Mouse (Mus musculus) lung, embryonic 16.5 days (tissue): ENCODE measurements around the gene Gvin1. TPM values are rescaled to one million over a fixed set of nuclear protein-coding genes. Genes with fewer than 3 reads are reported as not detected.
"Not testable (repeated sequence)": the region's sequence is repeated elsewhere in the genome, so short reads cannot be mapped to it uniquely, and the experiment has no call there.

Experiments
- ATAC-seq: fragments of 200-750 bp; cut with Nextera tagmentation; 2 replicates; pipeline ENCODE4 v1.8.0; 2017; ENCODE audit warnings: low read depth, mild to moderate bottlenecking, moderate library complexity
- H3K27ac ChIP-seq: fragments of 300-500 bp; sonication (generic); 2 replicates; pipeline ENCODE4 v1.5.1; 2014; ENCODE audit warnings: mild to moderate bottlenecking, control low read depth, low read length
- H3K27me3 ChIP-seq: fragments of 300-500 bp; sonication (generic); 2 replicates; pipeline ENCODE4 v1.6.1; 2014; ENCODE audit warnings: low read depth, low read length, mixed read lengths; ENCODE audit not compliant: control insufficient read depth, insufficient read depth
- H3K36me3 ChIP-seq: fragments of 300-500 bp; sonication (generic); 2 replicates; pipeline ENCODE4 v1.6.1; 2014; ENCODE audit warnings: low read length; ENCODE audit not compliant: control insufficient read depth, insufficient read depth
- H3K4me1 ChIP-seq: fragments of 300-500 bp; sonication (generic); replicated peaks from 2 replicates; pipeline ENCODE4 v1.6.1; 2014; ENCODE audit warnings: low read length, mixed read lengths; ENCODE audit not compliant: control insufficient read depth, insufficient read depth
- H3K4me2 ChIP-seq: fragments of 300-500 bp; sonication (generic); 2 replicates; pipeline ENCODE4 v1.6.1; 2014; ENCODE audit warnings: low read depth, low read length, control low read depth
- H3K4me3 ChIP-seq: fragments of 300-500 bp; sonication (generic); 2 replicates; pipeline ENCODE4 v1.5.1; 2014; ENCODE audit warnings: mild to moderate bottlenecking, low read length, control low read depth
- H3K9ac ChIP-seq: fragments of 300-500 bp; sonication (generic); 2 replicates; pipeline ENCODE4 v1.6.1; 2014; ENCODE audit warnings: low read length, control low read depth
- H3K9me3 ChIP-seq: fragments of 300-500 bp; sonication (generic); 2 replicates; pipeline ENCODE4 v1.6.1; 2016; ENCODE audit warnings: low read length; ENCODE audit not compliant: control insufficient read depth
- WGBS: fragments of 180-500 bp; shearing (Covaris S2); extraction: QIAGEN DNeasy Blood & Tissue Kit; methylation state at CpG from one replicate; pipeline ENCODE4 v1.1.7; 2014; 5-methylcytosine and 5-hydroxymethylcytosine counted together
- polyA plus RNA-seq: library from polyadenylated mRNA; unstranded; fragments of >200 nt; fragmentation: Nextera tagmentation; extraction: Ambion mirVana; gene quantifications from 2 replicates; pipeline ENCODE4 v1.2.1, GENCODE M21; 2015

Gene Gvin1
- 0.31 TPM in 1 of 2 replicates, not detected in the other for polyA plus RNA-seq

- not testable (repeated sequence) for H3K27ac ChIP-seq, H3K36me3 ChIP-seq, H3K9ac ChIP-seq, H3K4me3 ChIP-seq, ATAC-seq, H3K4me1 ChIP-seq, H3K27me3 ChIP-seq, H3K9me3 ChIP-seq, H3K4me2 ChIP-seq
- WGBS = 50% methylated on average over 1 of the region's 1 CpGs
These were observed at the start of gene Gvin1 for GRCm38 (mm10) chr7:106215177-106215576. Gene Gvin1 (minus strand): TSS chr7:106215326.

- WGBS = 71% methylated on average over 2 of the region's 2 CpGs
- no peak overlapping the region for H3K27ac ChIP-seq
- H3K4me2 ChIP-seq = no peak overlapping the region
- no peaks in the 10 kb centered on the region for H3K36me3 ChIP-seq
- no peaks in the 10 kb centered on the region for H3K27me3 ChIP-seq
- 0 out of 2 replicates have a peak, but pooled peaks cover 3% of the 10 kb centered on the region for H3K9me3 ChIP-seq
- H3K4me3 ChIP-seq = no peak overlapping the region
- no peak for ATAC-seq
- H3K4me1 ChIP-seq = no peaks in the 10 kb centered on the region
- H3K9ac ChIP-seq = no peak overlapping the region
These were observed 36.9 kb upstream of the Gvin1 start for GRCm38 (mm10) chr7:106251844-106252517.

DNA sequence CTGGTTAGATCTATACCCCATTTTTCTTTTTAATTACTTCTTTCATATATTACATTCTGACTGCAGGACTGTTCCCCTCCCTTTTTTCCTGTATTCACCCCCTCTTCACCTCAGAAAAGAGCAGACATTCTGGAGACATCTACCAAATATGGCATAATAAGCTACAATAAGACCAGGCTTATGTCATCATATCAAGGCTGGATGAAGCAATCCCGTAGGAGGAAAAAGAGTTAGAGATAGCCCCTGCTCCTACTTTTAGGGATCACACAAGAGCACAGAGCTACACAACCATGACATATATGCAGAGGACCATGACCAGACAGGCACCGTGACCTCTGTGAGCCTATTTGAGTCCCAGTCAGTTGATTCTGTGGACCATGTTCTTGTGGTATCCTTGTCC lies 33.8 kb upstream of the Gvin1 start:
- WGBS = 82% methylated on average over 2 of the region's 2 CpGs
- ATAC-seq = no peak

GRCm38 (mm10) chr7:106248245-106248644 lies 33.1 kb upstream of the Gvin1 start:
- Histone ChIP-seq H3K9ac (no peak overlapping the region), H3K9me3 (0 out of 2 replicates have a peak, but pooled peaks cover 3% of the 10 kb centered on the region), H3K36me3 (no peaks in the 10 kb centered on the region), H3K27ac (no peak overlapping the region), H3K27me3 (no peaks in the 10 kb centered on the region), H3K4me2 (no peak overlapping the region), H3K4me3 (no peak overlapping the region), H3K4me1 (no peaks in the 10 kb centered on the region)
- WGBS = 57% methylated on average over 2 of the region's 2 CpGs
- no peak for ATAC-seq

More for the DNA sequence above, 33.8 kb upstream of the Gvin1 start:
- Histone ChIP-seq H3K27ac (no peak overlapping the region), H3K9ac (no peak overlapping the region), H3K9me3 (0 out of 2 replicates have a peak, but pooled peaks cover 3% of the 10 kb centered on the region), H3K36me3 (no peaks in the 10 kb centered on the region), H3K4me1 (no peaks in the 10 kb centered on the region), H3K27me3 (no peaks in the 10 kb centered on the region), H3K4me3 (no peak overlapping the region), H3K4me2 (no peak overlapping the region)

DNA sequence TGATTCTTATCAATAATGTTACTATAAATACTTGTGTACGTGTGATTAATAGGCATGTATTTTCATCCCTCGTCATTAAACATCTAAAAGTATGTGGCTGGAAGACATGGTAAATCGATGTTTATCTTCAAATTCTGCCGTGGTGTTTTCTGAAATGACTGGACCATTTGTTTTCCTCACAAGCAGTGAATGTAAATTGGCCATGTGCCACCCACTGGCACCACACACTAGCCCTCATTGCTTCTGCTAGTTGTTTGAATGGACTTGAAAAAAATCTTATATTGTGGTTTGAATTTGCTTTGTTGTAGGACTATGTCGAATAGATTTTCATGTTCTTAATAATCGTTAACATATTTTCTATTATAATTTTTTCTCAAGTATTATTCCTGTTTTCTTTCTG lies 30.5 kb upstream of the Gvin1 start:
- Histone ChIP-seq H3K9ac (no peak overlapping the region), H3K36me3 (no peaks in the 10 kb centered on the region), H3K4me2 (no peak overlapping the region), H3K27me3 (no peaks in the 10 kb centered on the region), H3K4me1 (no peaks in the 10 kb centered on the region), H3K4me3 (no peak overlapping the region), H3K9me3 (0 out of 2 replicates have a peak, but pooled peaks cover 2% of the 10 kb centered on the region), H3K27ac (no peak overlapping the region)
- WGBS = 62% methylated on average over 6 of the region's 6 CpGs
- ATAC-seq = no peak

GRCm38 (mm10) chr7:106240484-106241275 lies 25.6 kb upstream of the Gvin1 start:
- 87% methylated on average over 12 of the region's 12 CpGs for WGBS
- H3K27me3 ChIP-seq, H3K9me3 ChIP-seq, H3K4me1 ChIP-seq, H3K4me2 ChIP-seq, H3K36me3 ChIP-seq, ATAC-seq, H3K27ac ChIP-seq, H3K9ac ChIP-seq, H3K4me3 ChIP-seq: not testable (repeated sequence)

GRCm38 (mm10) chr7:106237192-106237465 lies 22.0 kb upstream of the Gvin1 start:
- H3K36me3 ChIP-seq = no peaks in the 10 kb centered on the region
- H3K27ac ChIP-seq = no peak overlapping the region
- no peak overlapping the region for H3K9ac ChIP-seq
- H3K4me1 ChIP-seq = no peaks in the 10 kb centered on the region
- H3K9me3 ChIP-seq = peaks cover 2% of the 10 kb centered on the region; the same call in 1 of the 2 replicates
- no peak overlapping the region for H3K4me2 ChIP-seq
- no peak for ATAC-seq
- H3K4me3 ChIP-seq = no peak overlapping the region
- H3K27me3 ChIP-seq = no peaks in the 10 kb centered on the region

DNA sequence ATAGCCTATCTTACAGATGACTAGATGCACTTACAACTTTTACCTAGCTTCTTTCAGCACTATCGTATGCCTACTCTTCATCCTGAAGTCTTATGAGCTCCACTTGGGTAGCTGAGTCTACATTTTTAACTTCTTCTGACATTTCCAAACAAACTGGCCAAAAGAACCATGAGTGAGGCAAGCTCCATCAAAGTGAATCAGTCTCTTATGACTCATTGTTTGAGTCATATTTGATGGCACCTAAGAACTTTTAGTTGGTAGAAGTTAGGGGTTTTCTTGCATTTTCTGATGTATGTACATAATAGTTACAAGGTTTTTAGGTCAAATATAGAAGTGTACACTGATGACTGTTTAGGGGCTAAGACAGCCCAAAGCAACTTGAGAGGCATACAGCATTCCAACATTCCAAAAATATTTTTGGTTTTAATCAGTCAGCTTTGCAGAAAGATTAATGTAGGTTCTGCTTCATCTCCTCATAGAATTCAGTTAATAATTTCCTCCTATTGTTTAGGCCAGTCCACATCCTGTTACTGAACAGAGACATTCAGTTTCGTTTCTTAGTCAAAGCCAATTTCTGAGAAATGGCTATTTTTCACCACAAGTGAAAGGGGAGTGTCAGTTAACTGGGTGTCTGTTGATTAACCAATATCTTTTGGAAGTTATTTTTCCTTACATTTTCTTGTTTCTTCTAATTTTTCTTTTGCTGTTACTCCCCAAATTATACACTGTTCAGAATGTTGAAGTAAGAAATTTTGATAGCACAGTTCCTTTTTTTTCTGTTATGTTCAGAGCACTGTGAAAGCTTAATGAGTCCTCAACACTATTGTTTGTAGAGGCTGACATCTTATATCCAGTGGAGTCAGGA lies 21.4 kb upstream of the Gvin1 start:
- Histone ChIP-seq H3K27me3 (no peaks in the 10 kb centered on the region), H3K4me1 (no peaks in the 10 kb centered on the region), H3K9ac (no peak overlapping the region), H3K4me2 (no peak overlapping the region), H3K4me3 (no peak overlapping the region), H3K9me3 (peaks cover 2% of the 10 kb centered on the region; the same call in 1 of the 2 replicates), H3K36me3 (no peaks in the 10 kb centered on the region), H3K27ac (no peak overlapping the region)
- 0 out of 2 replicates have a peak, but pooled peaks have one; percentile 20 for ATAC-seq
- 47% methylated on average over 2 of the region's 2 CpGs for WGBS

GRCm38 (mm10) chr7:106235596-106235995 lies 20.5 kb upstream of the Gvin1 start:
- WGBS = 60% methylated on average over 2 of the region's 2 CpGs
- Histone ChIP-seq H3K27ac (no peak overlapping the region), H3K27me3 (no peaks in the 10 kb centered on the region), H3K4me1 (no peaks in the 10 kb centered on the region), H3K36me3 (no peaks in the 10 kb centered on the region), H3K9ac (no peak overlapping the region), H3K4me2 (no peak overlapping the region), H3K9me3 (no peaks in the 10 kb centered on the region; the same call in 1 of the 2 replicates), H3K4me3 (no peak overlapping the region)
- no peak for ATAC-seq
